Mouse (Mus musculus) B cell, adult 2 months (primary cell): ENCODE measurements around the gene Gm973.

Source experiments
- DNase-seq, 2 experiments: peaks; one replicate each; pipeline ENCODE4 v3.0.0; 2022

Gm973 gene

GRCm38 (mm10) chr1:59495970-59496369, 20.1 kb upstream of the Gm973 start:
- DNase-seq: no peak

GRCm38 (mm10) chr1:59497741-59498613, 18.1 kb upstream of the Gm973 start:
- DNase-seq: no peak

GRCm38 (mm10) chr1:59499327-59499726, 16.7 kb upstream of the Gm973 start:
- DNase-seq: no peak

- no peak for DNase-seq
These were observed 13.7 kb upstream of the Gm973 start for GRCm38 (mm10) chr1:59502355-59502754.

GRCm38 (mm10) chr1:59503659-59504301, 12.3 kb upstream of the Gm973 start:
- DNase-seq: no peak

- DNase-seq: no peak
These were observed 11.8 kb upstream of the Gm973 start for GRCm38 (mm10) chr1:59504302-59504700.

- no peak for DNase-seq
These were observed 7.5 kb upstream of the Gm973 start for GRCm38 (mm10) chr1:59508463-59509139.

- no peak for DNase-seq
These were observed 4.3 kb upstream of the Gm973 start for GRCm38 (mm10) chr1:59511566-59512270.

- DNase-seq: no peak
These were observed 4.3 kb downstream of the Gm973 start for GRCm38 (mm10) chr1:59520226-59520837.

GRCm38 (mm10) chr1:59522456-59522855, 6.4 kb downstream of the Gm973 start:
- no peak for DNase-seq

- no peak for DNase-seq
These were observed 7.4 kb downstream of the Gm973 start for GRCm38 (mm10) chr1:59523378-59523958.

GRCm38 (mm10) chr1:59524071-59524470, 8.0 kb downstream of the Gm973 start:
- DNase-seq: no peak

GRCm38 (mm10) chr1:59524759-59525158, 8.7 kb downstream of the Gm973 start:
- DNase-seq: no peak

GRCm38 (mm10) chr1:59527219-59527618, 11.2 kb downstream of the Gm973 start:
- no peak for DNase-seq

- DNase-seq: no peak
These were observed 19.1 kb downstream of the Gm973 start for GRCm38 (mm10) chr1:59534976-59535810.

- no peak for DNase-seq
These were observed 22.3 kb downstream of the Gm973 start for GRCm38 (mm10) chr1:59538381-59538780.

- no peak for DNase-seq
These were observed 24.6 kb downstream of the Gm973 start for GRCm38 (mm10) chr1:59540537-59541148.

- no peak for DNase-seq
These were observed 25.4 kb downstream of the Gm973 start for GRCm38 (mm10) chr1:59541271-59542020.

- DNase-seq: no peak
These were observed 26.2 kb downstream of the Gm973 start for GRCm38 (mm10) chr1:59542231-59542630.

GRCm38 (mm10) chr1:59543911-59544310, 27.8 kb downstream of the Gm973 start:
- no peak for DNase-seq
